Mouse (Mus musculus): Measurements from ENCODE around the gene Olfr112. TPM values are rescaled to one million over a fixed set of nuclear protein-coding genes. Genes with fewer than 3 reads are reported as not detected.

Olfr112 gene
- not detected in 2 replicates for polyA plus RNA-seq (2021; fragmentation: Nextera tagmentation)
- long read RNA-seq, experiment 1: 0 reads
- long read RNA-seq, experiment 2: 0 reads

GRCm38 (mm10) chr17:37569351-37569750 lies at the start of gene Olfr112:
Olfr112 (minus strand) TSS chr17:37569451.

GRCm38 (mm10) chr17:37592643-37593042 lies 23.4 kb upstream of the Olfr112 start, which contains the start of gene Olfr114:
Olfr114 (minus strand) TSS chr17:37592743.

GRCm38 (mm10) chr17:37577563-37577962 lies 8.3 kb upstream of the Olfr112 start, which contains the start of gene Olfr113:
Olfr113 (minus strand) TSS chr17:37577663.

Other genes with a start within 250 kb of the Olfr112 start
- not detected in 2 replicates for gene Olfr103, start 229.8 kb downstream of the Olfr112 start, polyA plus RNA-seq (2021; fragmentation: Nextera tagmentation)
- not detected in 2 replicates for gene Olfr104-ps, start 209.9 kb downstream of the Olfr112 start, polyA plus RNA-seq (2021; fragmentation: Nextera tagmentation)
- gene Olfr105-ps, start 190.4 kb downstream of the Olfr112 start, polyA plus RNA-seq (2021; fragmentation: Nextera tagmentation): not detected in 2 replicates
- not detected in 2 replicates for gene Olfr106-ps, start 179.1 kb downstream of the Olfr112 start, polyA plus RNA-seq (2021; fragmentation: Nextera tagmentation)
- gene Olfr107, start 170.2 kb downstream of the Olfr112 start, polyA plus RNA-seq (2021; fragmentation: Nextera tagmentation): not detected in 2 replicates
- not detected in 2 replicates for gene Olfr108, start 124.0 kb downstream of the Olfr112 start, polyA plus RNA-seq (2021; fragmentation: Nextera tagmentation)
- gene Olfr109, start 110.5 kb downstream of the Olfr112 start, polyA plus RNA-seq (2021; fragmentation: Nextera tagmentation): not detected in 2 replicates
- gene H2-M2, start 85.9 kb downstream of the Olfr112 start, polyA plus RNA-seq (2021; fragmentation: Nextera tagmentation): not detected in 2 replicates
- not detected in 2 replicates for gene Olfr110, start 77.0 kb downstream of the Olfr112 start, polyA plus RNA-seq (2021; fragmentation: Nextera tagmentation)
- not detected in 2 replicates for gene Olfr111, start 61.4 kb downstream of the Olfr112 start, polyA plus RNA-seq (2021; fragmentation: Nextera tagmentation)
- not detected in 2 replicates for gene Olfr113, start 8.2 kb upstream of the Olfr112 start, polyA plus RNA-seq (2021; fragmentation: Nextera tagmentation)
- not detected in 2 replicates for gene Olfr114, start 23.3 kb upstream of the Olfr112 start, polyA plus RNA-seq (2021; fragmentation: Nextera tagmentation)
- not detected in 2 replicates for gene Olfr115, start 57.7 kb upstream of the Olfr112 start, polyA plus RNA-seq (2021; fragmentation: Nextera tagmentation)
- gene Olfr116, start 57.7 kb upstream of the Olfr112 start, polyA plus RNA-seq (2021; fragmentation: Nextera tagmentation): not detected in 2 replicates
- not detected in 2 replicates for gene Olfr117, start 94.3 kb upstream of the Olfr112 start, polyA plus RNA-seq (2021; fragmentation: Nextera tagmentation)
- gene Olfr118, start 97.5 kb upstream of the Olfr112 start, polyA plus RNA-seq (2021; fragmentation: Nextera tagmentation): not detected in 2 replicates
- not detected in 2 replicates for gene Olfr119, start 127.1 kb upstream of the Olfr112 start, polyA plus RNA-seq (2021; fragmentation: Nextera tagmentation)
- not detected in 2 replicates for gene Olfr120, start 152.4 kb upstream of the Olfr112 start, polyA plus RNA-seq (2021; fragmentation: Nextera tagmentation)
- gene Olfr121, start 179.4 kb upstream of the Olfr112 start, polyA plus RNA-seq (2021; fragmentation: Nextera tagmentation): not detected in 2 replicates
- not detected in 2 replicates for gene Olfr122, start 199.2 kb upstream of the Olfr112 start, polyA plus RNA-seq (2021; fragmentation: Nextera tagmentation)
- gene Olfr123, start 224.1 kb upstream of the Olfr112 start, polyA plus RNA-seq (2021; fragmentation: Nextera tagmentation): not detected in 2 replicates
- gene Olfr124, start 230.4 kb upstream of the Olfr112 start, polyA plus RNA-seq (2021; fragmentation: Nextera tagmentation): not detected in 2 replicates